Comparison of ENCODE assay signal across 12 mouse cellular contexts in the genomic region with DNA sequence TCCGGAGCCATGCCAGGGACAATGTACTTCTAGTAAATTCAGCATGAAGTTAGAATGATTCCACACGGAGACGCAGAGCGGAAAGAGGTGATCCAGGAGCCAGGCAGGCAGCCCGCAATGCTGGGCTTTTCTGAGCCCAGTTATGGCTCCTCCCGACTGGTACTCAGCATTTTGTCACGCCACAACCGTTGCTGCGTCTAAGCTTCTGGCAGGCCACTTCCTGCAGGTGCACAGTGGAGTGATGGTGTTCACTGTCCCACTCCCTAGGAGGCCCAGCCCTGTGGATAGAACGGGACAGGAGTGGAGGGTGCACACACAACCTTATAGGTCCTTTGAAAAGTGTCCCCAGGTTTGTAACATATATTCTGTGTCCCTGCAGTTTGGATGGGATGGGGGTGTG.
DNase-seq lines count a peak whose midpoint lies in the region; ATAC-seq lines count a peak whose summit lies in the region.
"Had no signal": no experiment of that assay in that cellular context is flagged by ENCODE, and none has a peak within 500 bp of the region (broad histone marks: within the 10 kb centered on the region; RNA-seq: fewer than 3 reads in every experiment).

No protein-coding gene starts in this region.

- WGBS in heart, embryonic 12.5 days: 70% methylated on average over 10 of the region's 10 CpGs
- WGBS in intestine, embryonic 16.5 days: 70% methylated on average over 10 of the region's 10 CpGs

- no peak overlapping the region for H3K4me3 ChIP-seq in heart, embryonic 12.5 days
- no peak overlapping the region for H3K4me3 ChIP-seq in intestine, embryonic 16.5 days (ENCODE audit: low read length)
- H3K4me3 ChIP-seq: erythroblast, embryonic 14.5 days; liver, embryonic 12.5 days had no signal

- DNase-seq in heart, postnatal 10 days: no peak
- peak; percentile 35 for DNase-seq in kidney, postnatal 10 days
- DNase-seq in kidney, adult 9 months: no peak
- peak; percentile 66 for DNase-seq in thymus, postnatal 0 days (ENCODE audit: low spot score)
- DNase-seq in frontal cortex, adult 2 months (ENCODE audit: extremely low spot score in 1 of 2, low spot score in 1 of 2): no peak
- DNase-seq in adrenal gland, adult (ENCODE audit: inconsistent age in 2 of 2, low spot score in 1 of 2): no peak
- DNase-seq: cerebellum, postnatal 36 days had no signal

- peaks cover 12% of the 10 kb centered on the region; the same call in 1 of the 2 replicates for H3K9me3 ChIP-seq in heart, embryonic 12.5 days (replicated peaks)
- H3K9me3 ChIP-seq in intestine, embryonic 16.5 days (ENCODE audit: control insufficient read depth, low read length): no peaks in the 10 kb centered on the region
- H3K9me3 ChIP-seq: liver, embryonic 12.5 days had no signal

- peaks cover 8% of the 10 kb centered on the region for H3K36me3 ChIP-seq in heart, embryonic 12.5 days
- no peaks in the 10 kb centered on the region for H3K36me3 ChIP-seq in intestine, embryonic 16.5 days (ENCODE audit: control insufficient read depth, insufficient read depth, low read length)
- H3K36me3 ChIP-seq: liver, embryonic 12.5 days had no signal

- H3K27me3 ChIP-seq in heart, embryonic 12.5 days (replicated peaks): no peaks in the 10 kb centered on the region
- H3K27me3 ChIP-seq in intestine, embryonic 16.5 days (replicated peaks; ENCODE audit: control insufficient read depth, insufficient read depth, low read length): no peaks in the 10 kb centered on the region
- H3K27me3 ChIP-seq: liver, embryonic 12.5 days had no signal

- H3K4me1 ChIP-seq in heart, embryonic 12.5 days (replicated peaks): peaks cover 61% of the 10 kb centered on the region
- peaks cover 39% of the 10 kb centered on the region for H3K4me1 ChIP-seq in intestine, embryonic 16.5 days (ENCODE audit: control insufficient read depth, insufficient read depth, low read length)

- intact Hi-C loops in heart, postnatal 10 days (cut with DNase I): no loop called here

- no peak for ATAC-seq in heart, embryonic 12.5 days (ENCODE audit: insufficient number of reproducible peaks, low FRiP score)
- no peak for ATAC-seq in intestine, embryonic 16.5 days
- ATAC-seq: liver, embryonic 12.5 days had no signal

- peak overlapping the region; percentile 20; the same call in 1 of the 2 replicates for H3K27ac ChIP-seq in heart, embryonic 12.5 days (ENCODE audit: poor library complexity, severe bottlenecking)
- H3K27ac ChIP-seq in intestine, embryonic 16.5 days (ENCODE audit: low read length): peak overlapping the region; percentile 12
- H3K27ac ChIP-seq: hindbrain, embryonic 14.5 days; liver, embryonic 12.5 days had no signal

- H3K9ac ChIP-seq in heart, embryonic 12.5 days: no peak overlapping the region
- no peak overlapping the region for H3K9ac ChIP-seq in intestine, embryonic 16.5 days (ENCODE audit: low read depth, low read length)
- H3K9ac ChIP-seq: hindbrain, embryonic 14.5 days; liver, embryonic 12.5 days had no signal

- H3K4me2 ChIP-seq in heart, embryonic 12.5 days: no peak overlapping the region
- no peak overlapping the region for H3K4me2 ChIP-seq in intestine, embryonic 16.5 days (ENCODE audit: low read depth, low read length)
- H3K4me2 ChIP-seq: hindbrain, embryonic 14.5 days; liver, embryonic 12.5 days had no signal

Comparison
In these comparisons a context has a peak if more than half of its experiments do, and no peak if none do; other contexts are left out.
1. DNase-seq: peak in kidney, postnatal 10 days (single experiment) and thymus, postnatal 0 days (single experiment); none in heart, postnatal 10 days (0 of 2), kidney, adult 9 months (single experiment), frontal cortex, adult 2 months (0 of 2) and adrenal gland, adult (0 of 2).